Mouse (Mus musculus) liver, embryonic 11.5 days (tissue): Measurements from ENCODE around the gene Rce1. TPM values are rescaled to one million over a fixed set of nuclear protein-coding genes. Genes with fewer than 3 reads are reported as not detected.

ENCODE experiments used
- ATAC-seq: fragments of 200-750 bp; cut with Nextera tagmentation; replicated peaks from 2 replicates; pipeline ENCODE4 v1.8.0; 2017; ENCODE audit warnings: moderate number of reproducible peaks, mild to moderate bottlenecking, moderate TSS enrichment, moderate library complexity; ENCODE audit not compliant: low FRiP score
- DNase-seq: peaks from one replicate; pipeline ENCODE4 v3.0.0-alpha.2; 2017; ENCODE audit warnings: low spot score
- H3K27ac ChIP-seq: fragments of 300-500 bp; sonication (generic); 2 replicates; pipeline ENCODE4 v1.5.1; 2014; ENCODE audit warnings: mild to moderate bottlenecking, low read depth, low read length, control low read depth
- H3K27me3 ChIP-seq: fragments of 300-500 bp; sonication (generic); replicated peaks from 2 replicates; pipeline ENCODE4 v1.6.1; 2014; ENCODE audit warnings: low read length, mixed read lengths; ENCODE audit not compliant: control insufficient read depth, insufficient read depth
- H3K36me3 ChIP-seq: fragments of 300-500 bp; sonication (generic); 2 replicates; pipeline ENCODE4 v1.6.1; 2014; ENCODE audit warnings: mild to moderate bottlenecking, low read length, moderate library complexity, mixed read lengths; ENCODE audit not compliant: control insufficient read depth, insufficient read depth
- H3K4me1 ChIP-seq: fragments of 300-500 bp; sonication (generic); replicated peaks from 2 replicates; pipeline ENCODE4 v1.6.1; 2014; ENCODE audit warnings: low read length, mixed read lengths; ENCODE audit not compliant: control insufficient read depth, insufficient read depth
- H3K4me2 ChIP-seq: fragments of 300-500 bp; sonication (generic); 2 replicates; pipeline ENCODE4 v1.6.1; 2014; ENCODE audit warnings: mild to moderate bottlenecking, control low read depth, moderate library complexity
- H3K4me3 ChIP-seq: fragments of 300-500 bp; sonication (generic); 2 replicates; pipeline ENCODE4 v1.5.1; 2014; ENCODE audit warnings: low read depth, low read length, control low read depth
- H3K9ac ChIP-seq: fragments of 300-500 bp; sonication (generic); 2 replicates; pipeline ENCODE4 v1.6.1; 2014; ENCODE audit warnings: low read depth, low read length, control low read depth
- H3K9me3 ChIP-seq: fragments of 300-500 bp; sonication (generic); 2 replicates; pipeline ENCODE4 v1.6.1; 2016; ENCODE audit warnings: low read length, inconsistent platforms, mixed read lengths; ENCODE audit not compliant: control insufficient read depth
- WGBS: fragments of 180-500 bp; shearing (Covaris S2); extraction: QIAGEN DNeasy Blood & Tissue Kit; methylation state at CpG from one replicate; pipeline ENCODE4 v1.1.7; 2014; 5-methylcytosine and 5-hydroxymethylcytosine counted together
- polyA plus RNA-seq: library from polyadenylated mRNA; unstranded; fragments of >200 nt; fragmentation: Nextera tagmentation; extraction: Ambion mirVana; gene quantifications from 2 replicates; pipeline ENCODE4 v1.2.1, GENCODE M21; 2014

Rce1 gene
- 52.5 and 52.9 TPM in 2 replicates for polyA plus RNA-seq

DNA sequence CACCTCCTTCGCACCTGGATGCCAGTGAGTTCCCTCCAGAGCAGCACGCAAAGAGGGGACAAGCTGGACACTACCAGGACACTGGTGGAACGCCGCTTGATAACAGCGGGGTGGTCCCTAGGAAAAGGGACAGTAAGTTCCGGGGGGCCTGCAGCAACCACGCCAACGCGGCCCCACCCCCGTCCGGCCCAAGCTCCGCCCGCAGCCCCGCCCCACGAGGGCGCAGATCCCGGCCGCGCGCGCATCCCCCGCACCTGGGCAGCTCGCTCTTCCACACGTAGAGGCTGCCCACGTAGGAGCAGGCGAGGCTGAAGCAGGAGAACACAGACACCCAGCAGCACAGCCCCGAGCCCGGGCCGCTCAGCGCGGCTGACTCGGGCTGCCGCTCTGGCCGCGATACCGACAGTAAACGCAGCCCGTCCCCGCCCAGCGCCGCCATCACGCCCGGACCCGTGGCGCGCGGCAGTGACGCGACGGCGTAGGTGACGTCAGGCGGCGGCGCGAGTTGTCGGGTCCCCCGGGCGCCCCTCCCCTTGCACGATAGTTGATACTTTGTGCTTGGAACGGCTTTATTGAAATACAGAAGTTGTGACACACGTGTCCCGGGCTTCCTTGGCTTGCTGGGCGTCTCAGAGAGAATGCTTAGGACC lies at the start of gene Rce1:
TSS of gene Rce1 (minus strand) at position 463 of the 650 bp plus-strand sequence.
- peaks cover 17% of the 10 kb centered on the region for H3K4me1 ChIP-seq
- H3K27me3 ChIP-seq = no peaks in the 10 kb centered on the region
- peak within 1 kb of the TSS; percentile 87 for H3K27ac ChIP-seq
- peak within 1 kb of the TSS; percentile 96 for H3K9ac ChIP-seq
- H3K4me3 ChIP-seq = peak within 1 kb of the TSS; percentile 81
- WGBS = under 1% methylated on average over 60 of the region's 64 CpGs
- ATAC-seq (peak; percentile 92), DNase-seq (peak; percentile 95)
- H3K36me3 ChIP-seq = peaks cover 14% of the 10 kb centered on the region; the same call in 1 of the 2 replicates
- peak within 1 kb of the TSS; percentile 94 for H3K4me2 ChIP-seq
- H3K9me3 ChIP-seq = no peaks in the 10 kb centered on the region

DNA sequence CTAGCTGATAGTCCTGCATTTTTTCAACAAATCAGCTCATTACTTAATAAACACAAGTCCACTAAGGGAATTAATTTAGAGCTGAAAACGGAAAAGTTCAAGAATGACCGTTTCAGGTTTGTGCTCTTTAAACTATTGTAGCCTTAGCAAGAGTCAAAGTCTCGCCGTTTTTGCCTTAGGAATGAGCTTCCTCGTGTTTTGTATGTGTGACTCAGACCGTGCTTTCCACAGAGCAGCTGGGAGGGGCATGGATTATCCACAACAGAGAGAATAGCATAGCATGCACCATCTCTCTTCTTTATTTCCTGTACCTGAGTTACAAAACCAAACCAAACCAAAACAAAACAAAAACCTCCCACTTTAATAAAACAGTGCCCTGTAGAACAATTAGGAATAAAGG lies 47.0 kb upstream of the Rce1 start:
- WGBS = 70% methylated on average over 6 of the region's 6 CpGs
- Histone ChIP-seq H3K27me3 (no peaks in the 10 kb centered on the region), H3K9ac (no peak overlapping the region), H3K4me1 (no peaks in the 10 kb centered on the region), H3K27ac (no peak overlapping the region), H3K4me2 (no peak overlapping the region), H3K36me3 (no peaks in the 10 kb centered on the region), H3K4me3 (no peak overlapping the region), H3K9me3 (no peaks in the 10 kb centered on the region)
- ATAC-seq = no peak
- no peak for DNase-seq

DNA sequence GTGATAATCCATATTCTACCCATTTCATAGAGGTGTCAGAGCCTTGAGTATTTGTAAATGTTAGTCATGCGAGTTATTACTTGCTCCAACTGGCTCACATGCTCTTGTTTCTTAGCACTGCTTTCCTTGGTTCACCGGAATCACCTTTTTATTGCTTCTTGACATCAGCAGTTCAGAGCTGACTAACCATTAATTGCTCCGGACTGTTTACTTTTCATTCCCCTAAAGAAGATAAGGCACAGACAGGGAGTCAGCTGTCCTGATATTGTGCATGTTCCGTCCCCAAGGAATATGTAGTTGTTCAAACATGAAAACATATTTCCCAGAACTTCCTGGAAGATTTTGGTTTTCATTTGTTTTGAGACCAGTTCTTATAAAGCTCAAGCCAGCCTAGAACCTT lies 45.3 kb upstream of the Rce1 start:
- no peak for DNase-seq
- Histone ChIP-seq H3K36me3 (no peaks in the 10 kb centered on the region), H3K27me3 (no peaks in the 10 kb centered on the region), H3K9me3 (no peaks in the 10 kb centered on the region), H3K4me2 (no peak overlapping the region), H3K9ac (no peak overlapping the region), H3K27ac (no peak overlapping the region), H3K4me3 (no peak overlapping the region), H3K4me1 (no peaks in the 10 kb centered on the region)
- ATAC-seq = no peak
- WGBS = 62% methylated on average over 4 of the region's 4 CpGs

DNA sequence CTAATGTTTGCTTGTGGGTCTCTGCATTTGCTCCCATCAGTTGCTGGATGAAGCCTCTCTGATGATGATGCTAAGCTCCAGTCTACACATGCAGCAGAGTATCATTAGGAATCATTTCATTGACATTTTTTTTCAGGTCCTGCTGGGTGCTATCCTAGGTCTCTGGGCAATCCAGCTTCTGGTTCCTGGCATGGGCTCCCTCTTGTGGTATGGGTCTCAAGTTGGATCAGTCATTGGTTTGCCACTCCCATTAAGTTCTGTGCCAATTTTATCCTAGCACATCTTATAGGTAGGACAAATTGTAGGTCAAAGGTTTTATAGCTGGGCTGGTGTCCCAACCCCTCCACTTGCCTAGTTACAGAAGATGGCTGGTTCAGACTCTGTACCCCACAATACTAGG lies 41.4 kb upstream of the Rce1 start:
- no peak overlapping the region for H3K9ac ChIP-seq
- no peak overlapping the region for H3K4me2 ChIP-seq
- no peaks in the 10 kb centered on the region for H3K4me1 ChIP-seq
- H3K27ac ChIP-seq = no peak overlapping the region
- no peaks in the 10 kb centered on the region for H3K27me3 ChIP-seq
- no peaks in the 10 kb centered on the region for H3K36me3 ChIP-seq
- ATAC-seq = no peak
- DNase-seq = no peak
- no peaks in the 10 kb centered on the region for H3K9me3 ChIP-seq
- no peak overlapping the region for H3K4me3 ChIP-seq

DNA sequence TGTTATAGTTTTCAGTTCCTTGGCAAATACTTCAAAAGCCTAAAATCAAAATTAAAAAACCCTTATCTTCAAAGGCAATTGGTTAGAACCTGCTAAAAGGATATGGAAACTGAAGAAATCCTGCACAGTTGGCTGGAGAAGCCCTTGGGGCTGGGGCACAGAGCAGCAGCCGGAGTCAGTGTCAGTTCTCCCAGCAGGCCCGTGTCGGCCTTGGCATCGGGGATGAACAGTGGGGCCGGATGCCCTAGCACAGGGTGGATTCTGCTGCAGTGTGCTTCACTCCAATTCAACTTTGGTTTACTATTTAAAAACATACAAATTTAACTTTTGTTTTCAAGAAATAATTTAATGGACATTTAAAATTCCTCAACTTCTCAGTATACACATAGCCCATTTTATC lies 32.7 kb upstream of the Rce1 start:
- H3K27ac ChIP-seq = no peak overlapping the region
- H3K36me3 ChIP-seq = no peaks in the 10 kb centered on the region
- H3K4me1 ChIP-seq = no peaks in the 10 kb centered on the region
- H3K4me2 ChIP-seq = no peak overlapping the region
- no peak overlapping the region for H3K9ac ChIP-seq
- ATAC-seq (no peak), DNase-seq (no peak)
- H3K4me3 ChIP-seq = no peak overlapping the region
- whole genome bisulfite sequencing = 89% methylated on average over 5 of the region's 5 CpGs
- H3K9me3 ChIP-seq = no peaks in the 10 kb centered on the region
- H3K27me3 ChIP-seq = no peaks in the 10 kb centered on the region

DNA sequence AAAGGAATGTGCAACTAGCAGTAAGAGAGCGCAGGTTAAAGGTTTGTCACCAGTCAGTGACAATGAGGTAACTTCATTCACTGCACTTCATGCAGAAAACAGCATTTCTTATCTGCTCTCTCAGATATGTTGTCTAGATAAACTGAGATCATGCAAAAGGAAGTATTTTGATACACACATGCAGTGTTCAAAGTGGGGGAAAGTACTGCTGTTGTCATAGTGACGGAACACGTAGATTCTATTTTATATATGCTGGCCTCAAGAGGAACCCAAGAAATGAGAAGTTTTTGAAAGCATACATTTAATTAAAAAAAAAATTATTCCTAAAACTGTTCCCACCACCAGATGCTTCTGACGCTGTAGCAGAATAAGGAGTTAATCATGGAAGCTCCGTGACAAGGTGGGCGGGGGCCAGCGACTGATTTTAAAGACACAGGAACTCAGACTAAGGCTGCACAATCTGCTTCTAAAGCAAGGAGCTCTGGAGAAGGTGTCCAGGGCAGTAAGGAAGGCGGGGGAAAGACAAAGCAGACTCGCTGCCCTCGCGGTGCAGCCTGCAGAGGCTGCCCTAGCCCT lies 21.6 kb upstream of the Rce1 start:
- Histone ChIP-seq H3K36me3 (no peaks in the 10 kb centered on the region), H3K4me3 (no peak overlapping the region), H3K4me2 (no peak overlapping the region), H3K9ac (no peak overlapping the region), H3K4me1 (no peaks in the 10 kb centered on the region), H3K27me3 (peaks cover 2% of the 10 kb centered on the region; the same call in 1 of the 2 replicates), H3K27ac (no peak overlapping the region), H3K9me3 (no peaks in the 10 kb centered on the region)
- ATAC-seq = no peak
- DNase-seq = no peak
- 75% methylated on average over 11 of the region's 11 CpGs for WGBS

DNA sequence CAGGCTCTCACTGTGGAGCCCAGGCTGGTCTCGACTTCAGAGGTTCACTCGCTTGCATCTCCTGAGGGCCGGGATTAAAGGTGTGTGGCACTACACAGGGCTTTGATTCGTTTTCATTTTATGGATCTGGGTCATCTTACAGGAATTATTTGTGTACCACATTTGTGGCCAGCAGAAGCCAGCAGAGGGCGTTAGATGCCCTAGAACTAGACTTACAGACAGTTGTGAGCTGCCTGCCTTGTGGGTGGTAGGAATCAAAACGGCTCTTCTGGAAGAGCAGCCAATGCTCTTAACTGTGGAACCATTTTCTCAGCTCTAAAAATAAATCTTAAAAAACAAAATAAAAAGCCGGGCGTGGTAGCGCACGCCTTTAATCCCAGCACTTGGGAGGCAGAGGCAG lies 18.8 kb upstream of the Rce1 start:
- WGBS = 36% methylated on average over 10 of the region's 10 CpGs
- Histone ChIP-seq H3K4me2 (no peak overlapping the region), H3K4me1 (no peaks in the 10 kb centered on the region), H3K36me3 (no peaks in the 10 kb centered on the region), H3K27me3 (peaks cover 6% of the 10 kb centered on the region; the same call in 1 of the 2 replicates), H3K27ac (no peak overlapping the region), H3K4me3 (no peak overlapping the region), H3K9me3 (no peaks in the 10 kb centered on the region), H3K9ac (no peak overlapping the region)
- DNase-seq = no peak
- ATAC-seq = no peak

DNA sequence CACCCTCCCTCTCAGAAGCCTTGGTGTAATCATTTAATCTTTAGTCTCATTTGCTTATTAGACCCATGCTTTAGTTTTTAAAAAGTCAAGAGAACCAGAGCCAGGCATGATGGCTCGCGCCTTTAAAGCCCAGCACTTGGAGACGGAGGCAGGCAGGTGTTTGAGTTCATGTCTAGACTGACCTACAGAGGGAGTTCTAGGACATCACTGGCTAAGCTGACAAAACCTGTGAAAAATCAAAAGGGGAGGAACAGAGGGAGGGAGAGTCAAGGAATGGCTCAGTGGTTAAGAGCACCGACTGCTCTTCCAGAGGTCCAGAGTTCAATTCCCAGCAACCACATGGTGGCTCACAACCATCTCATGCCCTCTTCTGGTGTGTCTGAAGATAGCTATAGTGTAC lies 10.5 kb upstream of the Rce1 start:
- H3K4me2 ChIP-seq = no peak overlapping the region
- DNase-seq = no peak
- no peak overlapping the region for H3K9ac ChIP-seq
- WGBS = 65% methylated on average over 4 of the region's 4 CpGs
- H3K4me1 ChIP-seq = no peaks in the 10 kb centered on the region
- H3K36me3 ChIP-seq = no peaks in the 10 kb centered on the region
- ATAC-seq = no peak
- peaks cover 7% of the 10 kb centered on the region for H3K27me3 ChIP-seq
- no peaks in the 10 kb centered on the region for H3K9me3 ChIP-seq
- no peak overlapping the region for H3K4me3 ChIP-seq
- H3K27ac ChIP-seq = no peak overlapping the region

DNA sequence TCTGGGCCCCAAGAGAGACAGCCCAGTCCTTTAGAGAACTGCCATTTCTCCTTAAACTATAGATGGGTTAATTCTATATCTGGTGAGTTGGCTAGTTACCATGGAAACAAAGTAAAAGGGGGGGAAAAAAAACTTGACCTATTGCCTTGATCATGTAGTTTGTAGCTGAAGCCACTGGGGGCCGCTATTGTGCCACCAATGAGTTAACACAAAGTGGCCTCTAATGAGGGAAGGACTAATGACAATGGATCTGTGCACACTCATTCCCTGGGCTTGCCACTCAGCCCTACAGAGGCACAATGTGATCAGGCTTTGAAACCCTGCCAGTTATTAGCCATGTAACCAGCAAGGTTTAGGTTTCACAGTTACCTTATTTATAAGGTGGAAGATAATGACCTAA lies 3.4 kb upstream of the Rce1 start:
- no peak overlapping the region for H3K9ac ChIP-seq
- no peaks in the 10 kb centered on the region for H3K9me3 ChIP-seq
- WGBS = 3% methylated on average over 1 of the region's 1 CpGs
- ATAC-seq = no peak
- H3K27me3 ChIP-seq = no peaks in the 10 kb centered on the region
- no peak for DNase-seq
- no peak overlapping the region for H3K4me3 ChIP-seq
- H3K4me2 ChIP-seq = no peak overlapping the region
- no peaks in the 10 kb centered on the region; the same call in 1 of the 2 replicates for H3K36me3 ChIP-seq
- H3K4me1 ChIP-seq = peaks cover 17% of the 10 kb centered on the region
- H3K27ac ChIP-seq = no peak overlapping the region
